Mouse (Mus musculus): ENCODE data around the gene Gpn3.

Gpn3 gene

GRCm38 (mm10) chr5:122421271-122422068, 49.8 kb downstream of the Gpn3 start, which contains the start of gene Anapc7:
Anapc7 (plus strand) TSS chr5:122421693.
- no peak for DNase-seq (ENCODE audit: low spot score in 2 of 2)

GRCm38 (mm10) chr5:122422071-122422964, 50.6 kb downstream of the Gpn3 start:
- DNase-seq (ENCODE audit: low spot score in 2 of 2) = peak; percentile 89 to 91

- no peak for DNase-seq (ENCODE audit: low spot score in 2 of 2)
These were observed 51.4 kb downstream of the Gpn3 start for GRCm38 (mm10) chr5:122423083-122423482.

GRCm38 (mm10) chr5:122425550-122425949, 53.9 kb downstream of the Gpn3 start:
- no peak for DNase-seq (ENCODE audit: low spot score in 2 of 2)

- DNase-seq (ENCODE audit: low spot score in 2 of 2) = no peak
These were observed 58.5 kb downstream of the Gpn3 start for GRCm38 (mm10) chr5:122430036-122430775.

GRCm38 (mm10) chr5:122431221-122431620, 59.5 kb downstream of the Gpn3 start:
- DNase-seq (ENCODE audit: low spot score in 2 of 2) = no peak
